Comparison of ENCODE assay signal across 12 mouse cellular contexts in genomic region chr4:126750863-126751555, GRCm38 (mm10). TPM values are rescaled to one million over a fixed set of nuclear protein-coding genes. Genes with fewer than 3 reads are reported as not detected.
A peak's percentile ranks its signal among the peaks of the same experiment; 100 is the strongest.
DNase-seq lines count a peak whose midpoint lies in the region; ATAC-seq and TF ChIP-seq lines count a peak whose summit lies in the region.
"Had no signal": no experiment of that assay in that cellular context is flagged by ENCODE, and none has a peak within 500 bp of the region (broad histone marks: within the 10 kb centered on the region; RNA-seq: fewer than 3 reads in every experiment).

No protein-coding gene starts in this region.

- H3K27me3 ChIP-seq in C2C12 (ENCODE audit: control insufficient read depth, insufficient read depth, insufficient read length) = no peaks in the 10 kb centered on the region
- no peaks in the 10 kb centered on the region for H3K27me3 ChIP-seq in forebrain, embryonic 11.5 days (ENCODE audit: control insufficient read depth, insufficient read depth, low read length)
- H3K27me3 ChIP-seq in limb, embryonic 13.5 days = no peaks in the 10 kb centered on the region

- H3K79me3 ChIP-seq in C2C12 (ENCODE audit: low read depth) = peaks cover 19% of the 10 kb centered on the region

- H3K4me1 ChIP-seq in forebrain, embryonic 11.5 days (replicated peaks; ENCODE audit: control insufficient read depth, insufficient read depth, low read length) = peaks cover 13% of the 10 kb centered on the region
- peaks cover 47% of the 10 kb centered on the region for H3K4me1 ChIP-seq in limb, embryonic 13.5 days

- H3K4me3 ChIP-seq in C2C12 (ENCODE audit: insufficient read depth, poor library complexity, severe bottlenecking) = no peak overlapping the region
- H3K4me3 ChIP-seq in forebrain, embryonic 11.5 days (ENCODE audit: low read depth, low read length) = peak overlapping the region; percentile 56; the same call in 1 of the 2 replicates
- H3K4me3 ChIP-seq in limb, embryonic 13.5 days = peak overlapping the region; percentile 77; the same call in 1 of the 2 replicates

- peak overlapping the region; percentile 99; the same call in 1 of the 2 replicates for H3K4me2 ChIP-seq in forebrain, embryonic 11.5 days (ENCODE audit: low read depth, low read length, severe bottlenecking)
- peak overlapping the region; percentile 100 for H3K4me2 ChIP-seq in limb, embryonic 13.5 days (replicated peaks)

- DNase-seq in heart, adult 11 months = peak; percentile 81
- no peak for DNase-seq in heart, postnatal 4 days
- DNase-seq in forebrain, embryonic 11.5 days (ENCODE audit: low spot score) = peak; percentile 49
- no peak for DNase-seq in gastrocnemius, postnatal 14 days
- DNase-seq in kidney, postnatal 36 days = no peak
- DNase-seq: gastrocnemius, adult 2 months; lung, postnatal 14 days had no signal

- ATAC-seq in forebrain, embryonic 11.5 days (replicated peaks; ENCODE audit: low FRiP score) = no peak
- no peak for ATAC-seq in limb, embryonic 13.5 days (ENCODE audit: low FRiP score, low read depth)
- no peak for ATAC-seq in inflammation-experienced regulatory T-cells, adult 6 months

- H3K79me2 ChIP-seq in C2C12 (ENCODE audit: control insufficient read depth, insufficient read depth) = peaks cover 71% of the 10 kb centered on the region

- no peaks in the 10 kb centered on the region for H3K9me3 ChIP-seq in forebrain, embryonic 11.5 days (ENCODE audit: control insufficient read depth, low read length)
- H3K9me3 ChIP-seq in limb, embryonic 13.5 days = no peaks in the 10 kb centered on the region

- H3K9ac ChIP-seq in forebrain, embryonic 11.5 days (ENCODE audit: low read length) = no peak overlapping the region
- peak overlapping the region; percentile 39; the same call in 1 of the 2 replicates for H3K9ac ChIP-seq in limb, embryonic 13.5 days

- no peak overlapping the region for H3ac ChIP-seq in C2C12 (ENCODE audit: control insufficient read depth, insufficient read length, low read depth)

- no peak overlapping the region for H3K27ac ChIP-seq in forebrain, embryonic 11.5 days (ENCODE audit: low read depth, low read length)
- no peak overlapping the region for H3K27ac ChIP-seq in limb, embryonic 13.5 days

- WGBS in forebrain, embryonic 11.5 days = 77% methylated on average over 8 of the region's 8 CpGs
- WGBS in limb, embryonic 13.5 days = 73% methylated on average over 8 of the region's 8 CpGs

- H3K36me3 ChIP-seq in C2C12 (ENCODE audit: control insufficient read depth, insufficient read depth) = peaks cover 30% of the 10 kb centered on the region
- H3K36me3 ChIP-seq in forebrain, embryonic 11.5 days (ENCODE audit: control insufficient read depth, insufficient read depth, low read length) = no peaks in the 10 kb centered on the region; the same call in 1 of the 2 replicates
- peaks cover 47% of the 10 kb centered on the region for H3K36me3 ChIP-seq in limb, embryonic 13.5 days

- TF ChIP-seq CTCF in C2C12 (IDR thresholded peaks at IDR 0.05; ENCODE audit: control insufficient read depth, insufficient read depth, insufficient read length) = no peak

- intact Hi-C loops in gastrocnemius, postnatal 14 days (cut with DNase I; ENCODE audit: low total_unique reads) = no loop called here

TF ChIP-seq in C2C12, 6 proteins besides CTCF, POLR2A, EP300 and RAD21:
- peak; percentile 47 for TF ChIP-seq CEBPB (IDR thresholded peaks at IDR 0.05; ENCODE audit: low read depth)
- TF ChIP-seq MAX (IDR thresholded peaks at IDR 0.05) = no peak
- no peak for TF ChIP-seq USF1 (IDR thresholded peaks at IDR 0.05; ENCODE audit: low read depth)
- no peak for TF ChIP-seq MYOG (IDR thresholded peaks at IDR 0.05; ENCODE audit: control insufficient read depth, extremely low read depth, insufficient read length)

RNA-seq across cellular contexts. Expression of gene Ncdn, which starts 2.2 kb away (rescaled TPM):
- total RNA-seq in heart, postnatal 4 days (2021) = 10 to 100 TPM; 17.5 to 18.3 TPM
- polyA plus RNA-seq in C2C12 (2012; fragmentation: generic; extraction: Trizol) = 42.4 TPM
- polyA plus RNA-seq in forebrain, embryonic 11.5 days (2014; fragmentation: Nextera tagmentation; extraction: Ambion mirVana) = 37.3 and 39.7 TPM in 2 replicates
- polyA plus RNA-seq in limb, embryonic 13.5 days (2015; fragmentation: Nextera tagmentation; extraction: Ambion mirVana) = 31.8 and 34.6 TPM in 2 replicates
- 10 to 100 TPM in 1 of 2 experiments, 1 to 10 TPM in 1; 7.4 to 10.6 TPM for total RNA-seq in gastrocnemius, postnatal 14 days (2021)
- polyA plus RNA-seq in inflammation-experienced regulatory T-cells, adult 6 months (2017; shearing (Covaris generic)) = 10 to 100 TPM in 2 of 3 experiments, 1 to 10 TPM in 1; 9.7 to 12.0 (median 10.1) TPM

RNA-seq across cellular contexts. Expression of gene AU040320, which starts 2.3 kb away (rescaled TPM):
- total RNA-seq in heart, postnatal 4 days (2021) = 10 to 100 TPM; 21.3 to 22.8 TPM
- 20.2 TPM for polyA plus RNA-seq in C2C12 (2012; fragmentation: generic; extraction: Trizol)
- 30.1 and 31.5 TPM in 2 replicates for polyA plus RNA-seq in forebrain, embryonic 11.5 days (2014; fragmentation: Nextera tagmentation; extraction: Ambion mirVana)
- 16.9 and 17.6 TPM in 2 replicates for polyA plus RNA-seq in limb, embryonic 13.5 days (2015; fragmentation: Nextera tagmentation; extraction: Ambion mirVana)
- total RNA-seq in gastrocnemius, postnatal 14 days (2021) = 10 to 100 TPM; 21.7 to 24.3 TPM
- 10 to 100 TPM; 17.0 to 24.0 (median 20.1) TPM for polyA plus RNA-seq in inflammation-experienced regulatory T-cells, adult 6 months (2017; shearing (Covaris generic))

RNA-seq across cellular contexts. Expression of gene Tfap2e, which starts 15.0 kb away (rescaled TPM):
- not detected for total RNA-seq in heart, postnatal 4 days (2021)
- polyA plus RNA-seq in C2C12 (2012; fragmentation: generic; extraction: Trizol) = not detected
- 0.21 and 0.32 TPM in 2 replicates for polyA plus RNA-seq in forebrain, embryonic 11.5 days (2014; fragmentation: Nextera tagmentation; extraction: Ambion mirVana)
- polyA plus RNA-seq in limb, embryonic 13.5 days (2015; fragmentation: Nextera tagmentation; extraction: Ambion mirVana) = 0.06 TPM in 1 of 2 replicates, not detected in the other
- total RNA-seq in gastrocnemius, postnatal 14 days (2021) = not detected
- polyA plus RNA-seq in inflammation-experienced regulatory T-cells, adult 6 months (2017; shearing (Covaris generic)) = not detected
- total RNA-seq: gastrocnemius, adult 2 months; hematopoietic stem cell, adult 5-6 weeks; left cerebral cortex, postnatal 36 days had no signal

Comparison
In these comparisons a context has a peak if more than half of its experiments do, and no peak if none do; other contexts are left out.
1. DNase-seq: peak in heart, adult 11 months (single experiment) and forebrain, embryonic 11.5 days (single experiment); none in heart, postnatal 4 days (single experiment), gastrocnemius, postnatal 14 days (single experiment) and kidney, postnatal 36 days (0 of 2).